Mouse (Mus musculus): ENCODE results near the gene Fcgr3. TPM values are rescaled to one million over a fixed set of nuclear protein-coding genes. Genes with fewer than 3 reads are reported as not detected.

The Fcgr3 gene
- 1 to 10 TPM in 1 of 2 experiments, under 1 TPM in 1; 0.44 to 3.6 TPM for total RNA-seq (2023)

GRCm38 (mm10) chr1:171064491-171065242, at the start of gene Fcgr3:
TSS of gene Fcgr3 (minus strand) at chr1:171064935.

GRCm38 (mm10) chr1:171113873-171114299, 49.2 kb upstream of the Fcgr3 start, which contains the start of gene Cfap126:
TSS of gene Cfap126 (plus strand) at chr1:171113918.

DNA sequence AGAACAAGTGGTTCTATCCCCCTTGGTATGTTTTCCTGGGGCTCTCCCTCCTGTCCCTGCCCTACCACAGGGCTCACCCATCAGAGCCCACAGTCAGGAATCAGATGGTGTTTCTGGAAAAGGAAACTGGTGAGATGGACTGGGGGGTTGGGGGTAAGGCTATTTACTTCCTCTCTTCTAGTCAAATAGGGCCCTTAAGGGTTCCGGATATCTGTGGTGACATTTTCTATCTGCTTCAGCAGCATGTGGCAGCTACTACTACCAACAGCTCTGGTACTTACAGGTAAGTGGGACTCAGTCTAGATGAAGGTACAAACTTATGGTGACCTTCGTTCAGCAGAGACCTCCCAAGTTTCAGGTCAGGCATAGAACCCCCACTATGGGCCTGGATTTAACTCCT, 46.0 kb downstream of the Fcgr3 start, which contains the start of gene Fcgr4:
Fcgr4 (plus strand) TSS at position 184 of the 400 bp plus-strand sequence.

Other genes with a start within 250 kb of the Fcgr3 start
- 10 to 100 TPM; 49.9 to 50.8 TPM for gene Atf6, start 197.2 kb downstream of the Fcgr3 start, total RNA-seq (2023)
- gene Gm26620, start 179.9 kb downstream of the Fcgr3 start, total RNA-seq (2023): under 1 TPM; 0.93 to 0.98 TPM
- gene Dusp12, start 179.4 kb downstream of the Fcgr3 start, total RNA-seq (2023): 10 to 100 TPM in 1 of 2 experiments, 1 to 10 TPM in 1; 9.4 to 19.2 TPM
- gene Fcrlb, start 152.0 kb downstream of the Fcgr3 start, total RNA-seq (2023): 1 to 10 TPM; 1.1 to 1.6 TPM
- gene Fcrla, start 137.4 kb downstream of the Fcgr3 start, total RNA-seq (2023): 100 to 1,000 TPM; 399 to 457 TPM
- 100 to 1,000 TPM; 229 to 275 TPM for gene Fcgr2b, start 88.4 kb downstream of the Fcgr3 start, total RNA-seq (2023)
- gene Fcgr4, start 46.0 kb downstream of the Fcgr3 start, total RNA-seq (2023): 1 to 10 TPM in 1 of 2 experiments, not detected in 1; 1.2 TPM
- gene Cfap126, start 49.0 kb upstream of the Fcgr3 start, total RNA-seq (2023): 1 to 10 TPM in 1 of 2 experiments, under 1 TPM in 1; 0.75 to 1.0 TPM
- gene Sdhc, start 85.7 kb upstream of the Fcgr3 start, total RNA-seq (2023): 100 to 1,000 TPM in 1 of 2 experiments, 10 to 100 TPM in 1; 81.8 to 104 TPM
- not detected for gene Mpz, start 85.8 kb upstream of the Fcgr3 start, total RNA-seq (2023)
- gene Pcp4l1, start 131.3 kb upstream of the Fcgr3 start, total RNA-seq (2023): not detected
- gene Nr1i3, start 149.0 kb upstream of the Fcgr3 start, total RNA-seq (2023): not detected
- 10 to 100 TPM; 21.2 to 22.8 TPM for gene Tomm40l, start 157.6 kb upstream of the Fcgr3 start, total RNA-seq (2023)
- gene Apoa2, start 160.1 kb upstream of the Fcgr3 start, total RNA-seq (2023): not detected
- gene Fcer1g, start 169.4 kb upstream of the Fcgr3 start, total RNA-seq (2023): 1 to 10 TPM; 1.5 to 6.4 TPM
- gene Adamts4, start 185.5 kb upstream of the Fcgr3 start, total RNA-seq (2023): not detected
- gene Ndufs2, start 186.5 kb upstream of the Fcgr3 start, total RNA-seq (2023): 100 to 1,000 TPM; 131 to 140 TPM
- 100 to 1,000 TPM in 1 of 2 experiments, 10 to 100 TPM in 1; 96.6 to 105 TPM for gene B4galt3, start 205.4 kb upstream of the Fcgr3 start, total RNA-seq (2023)
- 10 to 100 TPM; 62.8 to 71.7 TPM for gene Ppox, start 216.3 kb upstream of the Fcgr3 start, total RNA-seq (2023)
- gene Usp21, start 223.1 kb upstream of the Fcgr3 start, total RNA-seq (2023): 10 to 100 TPM; 59.3 to 66.9 TPM
- 10 to 100 TPM; 46.1 to 46.6 TPM for gene Ufc1, start 230.1 kb upstream of the Fcgr3 start, total RNA-seq (2023)